Mouse (Mus musculus): ENCODE results near the gene Gm5089. TPM values are rescaled to one million over a fixed set of nuclear protein-coding genes. Genes with fewer than 3 reads are reported as not detected.
A peak's percentile ranks its signal among the peaks of the same experiment; 100 is the strongest.
"Not testable (repeated sequence)": the region's sequence is repeated elsewhere in the genome, so short reads cannot be mapped to it uniquely, and the experiment has no call there.

Gene Gm5089
- polyA plus RNA-seq, 1 experiment from 2014 or later = not detected

- no peak for ATAC-seq (ENCODE audit: low FRiP score, low TSS enrichment)
- 52% methylated on average over 5 of the region's 5 CpGs for WGBS
- H3K27me3 ChIP-seq (ENCODE audit: control insufficient read depth, insufficient read depth, low read length) = peaks cover 68% of the 10 kb centered on the region
Observed at GRCm38 (mm10) chr14:122460226-122460625, 9.3 kb upstream of the Gm5089 start.

GRCm38 (mm10) chr14:122459776-122460175, 8.9 kb upstream of the Gm5089 start:
- Histone ChIP-seq H3K9ac (ENCODE audit: low read depth, low read length) (no peak overlapping the region), H3K36me3 (ENCODE audit: control insufficient read depth, insufficient read depth, low read length) (no peaks in the 10 kb centered on the region), H3K27ac (ENCODE audit: low read depth, low read length) (no peak overlapping the region), H3K4me2 (replicated peaks; ENCODE audit: low read depth, low read length) (no peak overlapping the region), H3K4me3 (ENCODE audit: low read length) (no peak overlapping the region), H3K9me3 (ENCODE audit: control insufficient read depth, low read length) (no peaks in the 10 kb centered on the region), H3K27me3 (ENCODE audit: control insufficient read depth, insufficient read depth, low read length) (peaks cover 68% of the 10 kb centered on the region), H3K4me1 (ENCODE audit: control insufficient read depth, insufficient read depth, low read length) (peaks cover 5% of the 10 kb centered on the region)
- WGBS = 96% methylated on average over 1 of the region's 1 CpGs
- no peak for ATAC-seq (ENCODE audit: low FRiP score, low TSS enrichment)

More at GRCm38 (mm10) chr14:122460226-122460625, 9.3 kb upstream of the Gm5089 start:
- H3K9me3 ChIP-seq (ENCODE audit: control insufficient read depth, low read length) = no peaks in the 10 kb centered on the region
- no peak overlapping the region for H3K4me3 ChIP-seq (ENCODE audit: low read length)
- H3K27ac ChIP-seq (ENCODE audit: low read depth, low read length) = no peak overlapping the region
- H3K4me1 ChIP-seq (ENCODE audit: control insufficient read depth, insufficient read depth, low read length) = peaks cover 7% of the 10 kb centered on the region
- no peak overlapping the region for H3K9ac ChIP-seq (ENCODE audit: low read depth, low read length)
- H3K36me3 ChIP-seq (ENCODE audit: control insufficient read depth, insufficient read depth, low read length) = no peaks in the 10 kb centered on the region
- H3K4me2 ChIP-seq (replicated peaks; ENCODE audit: low read depth, low read length) = no peak overlapping the region

GRCm38 (mm10) chr14:122459332-122459731, 8.4 kb upstream of the Gm5089 start:
- H3K27me3 ChIP-seq (ENCODE audit: control insufficient read depth, insufficient read depth, low read length) = peaks cover 68% of the 10 kb centered on the region
- H3K4me3 ChIP-seq (ENCODE audit: low read length); H3K27ac ChIP-seq (ENCODE audit: low read depth, low read length); H3K9me3 ChIP-seq (ENCODE audit: control insufficient read depth, low read length); H3K4me2 ChIP-seq (replicated peaks; ENCODE audit: low read depth, low read length); ATAC-seq (ENCODE audit: low FRiP score, low TSS enrichment); H3K9ac ChIP-seq (ENCODE audit: low read depth, low read length); H3K36me3 ChIP-seq (ENCODE audit: control insufficient read depth, insufficient read depth, low read length); H3K4me1 ChIP-seq (ENCODE audit: control insufficient read depth, insufficient read depth, low read length): not testable (repeated sequence)
- 85% methylated on average over 3 of the region's 12 CpGs for WGBS

GRCm38 (mm10) chr14:122455562-122455958, 4.6 kb upstream of the Gm5089 start:
- no peaks in the 10 kb centered on the region for H3K9me3 ChIP-seq (ENCODE audit: control insufficient read depth, low read length)
- no peak overlapping the region for H3K9ac ChIP-seq (ENCODE audit: low read depth, low read length)
- ATAC-seq (ENCODE audit: low FRiP score, low TSS enrichment) = no peak
- H3K4me2 ChIP-seq (replicated peaks; ENCODE audit: low read depth, low read length) = no peak overlapping the region
- H3K36me3 ChIP-seq (ENCODE audit: control insufficient read depth, insufficient read depth, low read length) = no peaks in the 10 kb centered on the region
- no peak overlapping the region for H3K27ac ChIP-seq (ENCODE audit: low read depth, low read length)
- peaks cover 73% of the 10 kb centered on the region for H3K27me3 ChIP-seq (ENCODE audit: control insufficient read depth, insufficient read depth, low read length)
- peaks cover 12% of the 10 kb centered on the region; the same call in 1 of the 2 replicates for H3K4me1 ChIP-seq (ENCODE audit: control insufficient read depth, insufficient read depth, low read length)
- WGBS = 77% methylated on average over 4 of the region's 4 CpGs
- no peak overlapping the region for H3K4me3 ChIP-seq (ENCODE audit: low read length)

GRCm38 (mm10) chr14:122454901-122455561, 4.1 kb upstream of the Gm5089 start:
- ATAC-seq (ENCODE audit: low FRiP score, low TSS enrichment) = no peak
- WGBS = 74% methylated on average over 10 of the region's 10 CpGs
- Histone ChIP-seq H3K9me3 (ENCODE audit: control insufficient read depth, low read length) (no peaks in the 10 kb centered on the region), H3K4me3 (ENCODE audit: low read length) (no peak overlapping the region), H3K27me3 (ENCODE audit: control insufficient read depth, insufficient read depth, low read length) (peaks cover 73% of the 10 kb centered on the region), H3K36me3 (ENCODE audit: control insufficient read depth, insufficient read depth, low read length) (no peaks in the 10 kb centered on the region), H3K9ac (ENCODE audit: low read depth, low read length) (no peak overlapping the region), H3K4me1 (ENCODE audit: control insufficient read depth, insufficient read depth, low read length) (peaks cover 16% of the 10 kb centered on the region; the same call in 1 of the 2 replicates), H3K4me2 (replicated peaks; ENCODE audit: low read depth, low read length) (no peak overlapping the region), H3K27ac (ENCODE audit: low read depth, low read length) (no peak overlapping the region)

- no peak for ATAC-seq (ENCODE audit: low FRiP score, low TSS enrichment)
- Histone ChIP-seq H3K4me1 (ENCODE audit: control insufficient read depth, insufficient read depth, low read length) (peaks cover 16% of the 10 kb centered on the region; the same call in 1 of the 2 replicates), H3K4me2 (replicated peaks; ENCODE audit: low read depth, low read length) (peak overlapping the region; percentile 35; the same call in 1 of the 2 replicates), H3K27ac (ENCODE audit: low read depth, low read length) (no peak overlapping the region), H3K27me3 (ENCODE audit: control insufficient read depth, insufficient read depth, low read length) (peaks cover 77% of the 10 kb centered on the region), H3K9me3 (ENCODE audit: control insufficient read depth, low read length) (no peaks in the 10 kb centered on the region), H3K9ac (ENCODE audit: low read depth, low read length) (no peak overlapping the region), H3K4me3 (ENCODE audit: low read length) (peak overlapping the region; percentile 20), H3K36me3 (ENCODE audit: control insufficient read depth, insufficient read depth, low read length) (no peaks in the 10 kb centered on the region)
- 15% methylated on average over 12 of the region's 12 CpGs for WGBS
Observed at GRCm38 (mm10) chr14:122453996-122454738, 3.3 kb upstream of the Gm5089 start.

- Histone ChIP-seq H3K27me3 (ENCODE audit: control insufficient read depth, insufficient read depth, low read length) (peaks cover 81% of the 10 kb centered on the region), H3K36me3 (ENCODE audit: control insufficient read depth, insufficient read depth, low read length) (no peaks in the 10 kb centered on the region), H3K4me2 (replicated peaks; ENCODE audit: low read depth, low read length) (peak overlapping the region; percentile 35), H3K9me3 (ENCODE audit: control insufficient read depth, low read length) (no peaks in the 10 kb centered on the region), H3K27ac (ENCODE audit: low read depth, low read length) (no peak overlapping the region), H3K9ac (ENCODE audit: low read depth, low read length) (no peak overlapping the region), H3K4me1 (ENCODE audit: control insufficient read depth, insufficient read depth, low read length) (peaks cover 16% of the 10 kb centered on the region; the same call in 1 of the 2 replicates), H3K4me3 (ENCODE audit: low read length) (peak overlapping the region; percentile 20)
- 4% methylated on average over 32 of the region's 32 CpGs for WGBS
- ATAC-seq (ENCODE audit: low FRiP score, low TSS enrichment) = peak; percentile 37
Observed at GRCm38 (mm10) chr14:122453388-122453995, 2.6 kb upstream of the Gm5089 start.

- peaks cover 16% of the 10 kb centered on the region; the same call in 1 of the 2 replicates for H3K4me1 ChIP-seq (ENCODE audit: control insufficient read depth, insufficient read depth, low read length)
- 33% methylated on average over 13 of the region's 13 CpGs for whole genome bisulfite sequencing
- ATAC-seq (ENCODE audit: low FRiP score, low TSS enrichment) = no peak
- no peaks in the 10 kb centered on the region for H3K36me3 ChIP-seq (ENCODE audit: control insufficient read depth, insufficient read depth, low read length)
- H3K4me3 ChIP-seq (ENCODE audit: low read length) = no peak overlapping the region; the same call in 1 of the 2 replicates
- no peak overlapping the region for H3K27ac ChIP-seq (ENCODE audit: low read depth, low read length)
- H3K4me2 ChIP-seq (replicated peaks; ENCODE audit: low read depth, low read length) = peak overlapping the region; percentile 35; the same call in 1 of the 2 replicates
- H3K9me3 ChIP-seq (ENCODE audit: control insufficient read depth, low read length) = no peaks in the 10 kb centered on the region
- H3K9ac ChIP-seq (ENCODE audit: low read depth, low read length) = no peak overlapping the region
- peaks cover 83% of the 10 kb centered on the region for H3K27me3 ChIP-seq (ENCODE audit: control insufficient read depth, insufficient read depth, low read length)
Observed at GRCm38 (mm10) chr14:122452701-122453387, 1.9 kb upstream of the Gm5089 start.

Data from kidney, embryonic 14.5 days (tissue).